Mouse (Mus musculus) pancreas, adult 10 weeks (tissue): Measurements from ENCODE around the gene Tm4sf1. TPM values are rescaled to one million over a fixed set of nuclear protein-coding genes. Genes with fewer than 3 reads are reported as not detected.

Experiments used
- polyA plus RNA-seq: library from polyadenylated mRNA; stranded (reverse); fragments of 350-450 nt; fragmentation: Illumina TruSeq; extraction: RNeasy Lipid Tissue Mini Kit (QIAGEN cat#74804); gene quantifications from one replicate; pipeline ENCODE4 v1.2.3, GENCODE M21; 2015; ENCODE audit warnings: low read depth, low replicate concordance; ENCODE audit not compliant: insufficient read depth

Tm4sf1 gene
- polyA plus RNA-seq = 43.3 TPM

GRCm38 (mm10) chr3:57301921-57302539 is at the start of gene Tm4sf1:
Gene Tm4sf1, minus strand, starts transcription at chr3:57301988.

Other genes starting within 250 kb of the Tm4sf1 start
- gene Tm4sf4, start 123.3 kb upstream of the Tm4sf1 start, polyA plus RNA-seq = 33.5 TPM